ENCODE assay signal across 8 mouse cellular contexts in the genomic region with DNA sequence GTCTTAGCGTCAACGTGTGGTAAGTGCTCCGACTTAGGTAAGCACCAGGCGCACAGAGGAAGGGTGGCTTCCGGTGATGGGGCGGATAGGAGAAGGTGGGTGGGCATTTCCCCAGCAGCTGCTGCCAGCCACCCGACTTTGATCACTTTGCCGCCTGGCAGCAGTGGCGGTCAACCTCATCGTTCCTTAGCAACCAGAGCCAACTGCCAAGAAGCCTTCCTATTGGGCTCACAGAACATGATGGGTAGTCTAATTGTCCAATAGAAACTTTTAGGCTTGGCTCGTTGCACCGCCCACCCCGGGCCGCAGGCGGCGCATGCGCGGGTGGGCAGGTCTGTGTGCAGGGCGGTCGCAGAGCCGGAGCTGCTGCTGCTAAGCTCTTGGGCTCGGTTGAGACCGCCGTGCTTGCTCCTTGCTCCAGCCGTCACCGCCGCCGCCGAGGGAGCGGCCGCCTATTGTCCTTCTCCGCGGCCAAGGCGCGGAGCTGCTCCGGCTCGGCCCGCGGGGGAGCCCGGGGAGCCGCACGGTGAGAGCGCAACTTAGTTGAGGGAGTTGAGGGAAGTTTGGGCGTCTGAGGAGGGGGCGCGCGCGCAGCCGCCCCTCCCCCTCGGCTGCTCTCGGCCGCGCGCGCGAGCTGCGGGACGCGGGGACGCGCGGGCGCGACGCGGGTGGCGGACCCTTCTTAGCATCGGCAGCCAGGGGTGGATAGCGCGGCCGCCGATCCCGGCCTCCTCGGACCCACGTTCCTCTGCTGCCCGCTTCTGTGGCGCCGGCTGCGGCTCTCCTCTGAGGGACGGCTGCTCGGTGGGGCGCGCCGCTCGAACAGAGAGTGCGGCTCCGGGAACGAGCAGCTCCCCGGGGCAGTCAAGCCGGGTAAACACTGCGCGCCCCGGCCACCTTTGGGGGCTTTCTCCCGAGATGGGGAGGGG. TPM values are rescaled to one million over a fixed set of nuclear protein-coding genes. Genes with fewer than 3 reads are reported as not detected.
DNase-seq lines count a peak whose midpoint lies in the region; ATAC-seq lines count a peak whose summit lies in the region.

Gene Akap13, plus strand, starts transcription at position 312 of the 929 bp plus-strand sequence.

- H3K9ac ChIP-seq in hindbrain, embryonic 14.5 days: peak within 1 kb of the TSS; percentile 86

- peak within 1 kb of the TSS; percentile 85 for H3K4me2 ChIP-seq in hindbrain, embryonic 14.5 days (replicated peaks)

- DNase-seq in R1 (ENCODE audit: low read depth, low spot score): peak; percentile 97
- DNase-seq in cerebellum, postnatal 25 days: peak; percentile 97
- peak; percentile 91 to 96 for DNase-seq in frontal cortex, postnatal 25 days (ENCODE audit: low spot score in 2 of 2)
- DNase-seq in hindbrain, embryonic 14.5 days (ENCODE audit: low spot score): peak; percentile 97
- peak; percentile 98 for DNase-seq in layer of hippocampus, postnatal 36 days
- DNase-seq in lung, postnatal 36 days: peak; percentile 98
- DNase-seq in retina, postnatal 1 day: peak; percentile 99
- peak; percentile 95 to 98 for DNase-seq in urinary bladder, adult 18-20 months (ENCODE audit: low spot score in 2 of 2)

- H3K27ac ChIP-seq in hindbrain, embryonic 14.5 days: peak within 1 kb of the TSS; percentile 94

- H3K4me1 ChIP-seq in hindbrain, embryonic 14.5 days (replicated peaks; ENCODE audit: control insufficient read depth, insufficient read depth, low read length): peaks cover 10% of the 10 kb centered on the region

- H3K27me3 ChIP-seq in hindbrain, embryonic 14.5 days (ENCODE audit: control insufficient read depth, insufficient read depth, low read length): no peaks in the 10 kb centered on the region

- H3K9me3 ChIP-seq in hindbrain, embryonic 14.5 days (ENCODE audit: control insufficient read depth, low read length): no peaks in the 10 kb centered on the region

- peak within 1 kb of the TSS; percentile 94 for H3K4me3 ChIP-seq in hindbrain, embryonic 14.5 days (replicated peaks; ENCODE audit: low read length)

- peak; percentile 100 for ATAC-seq in hindbrain, embryonic 14.5 days (ENCODE audit: low FRiP score)

- 2% methylated on average over 78 of the region's 94 CpGs for WGBS in hindbrain, embryonic 14.5 days

- H3K36me3 ChIP-seq in hindbrain, embryonic 14.5 days (replicated peaks; ENCODE audit: control insufficient read depth, insufficient read depth): no peaks in the 10 kb centered on the region

RNA-seq across cellular contexts. Expression of gene Akap13, which starts in this region (rescaled TPM):
- polyA plus RNA-seq in hindbrain, embryonic 14.5 days (2014; fragmentation: Nextera tagmentation; extraction: Ambion mirVana): 19.1 and 19.8 TPM in 2 replicates
- total RNA-seq in layer of hippocampus, postnatal 36 days (2021): 10 to 100 TPM; 70.0 to 78.7 TPM

Comparison
In these comparisons a context has a peak if more than half of its experiments do, and no peak if none do; other contexts are left out.
1. Peak in every context shown above with its lines: DNase-seq, ATAC-seq, H3K4me3 ChIP-seq and H3K27ac ChIP-seq.